Mouse (Mus musculus): ENCODE measurements around the gene Adgrg2. TPM values are rescaled to one million over a fixed set of nuclear protein-coding genes. Genes with fewer than 3 reads are reported as not detected.
A peak's percentile ranks its signal among the peaks of the same experiment; 100 is the strongest.

Gene Adgrg2
- total RNA-seq (2021), result 1 to 10 TPM in 1 of 2 experiments, under 1 TPM in 1; 0.74 to 1.4 TPM
- long read RNA-seq, experiment 1, full-length matches to known transcripts, result 1 of 3 reads
- long read RNA-seq, experiment 1, partial matches to known transcripts, result 1 of 3 reads
- long read RNA-seq, experiment 1, other reads (novel, unspliced or antisense), result 1 of 3 reads
- long read RNA-seq, experiment 2, result 0 reads

GRCm38 (mm10) chrX:160390464-160390956 is at the start of gene Adgrg2:
Gene Adgrg2 (plus strand): TSS chrX:160390690.
- no peak for DNase-seq (ENCODE audit: low spot score in 2 of 2)

- no peak for DNase-seq (ENCODE audit: low spot score in 2 of 2)
Measured at GRCm38 (mm10) chrX:160350995-160351394, 39.5 kb upstream of the Adgrg2 start.

- DNase-seq (ENCODE audit: low spot score in 2 of 2), result no peak
Measured at GRCm38 (mm10) chrX:160351967-160352677, 38.4 kb upstream of the Adgrg2 start.

GRCm38 (mm10) chrX:160384748-160385501 is 5.6 kb upstream of the Adgrg2 start:
- no peak for DNase-seq (ENCODE audit: low spot score in 2 of 2)

GRCm38 (mm10) chrX:160385502-160385772 is 5.1 kb upstream of the Adgrg2 start:
- no peak for DNase-seq (ENCODE audit: low spot score in 2 of 2)

- DNase-seq (ENCODE audit: low spot score in 2 of 2), result no peak
Measured at GRCm38 (mm10) chrX:160412930-160413453, 22.5 kb downstream of the Adgrg2 start.

- DNase-seq (ENCODE audit: low spot score in 2 of 2), result no peak
Measured at GRCm38 (mm10) chrX:160413881-160414395, 23.4 kb downstream of the Adgrg2 start.

- no peak for DNase-seq (ENCODE audit: low spot score in 2 of 2)
Measured at GRCm38 (mm10) chrX:160418397-160418796, 27.9 kb downstream of the Adgrg2 start.

- no peak for DNase-seq (ENCODE audit: low spot score in 2 of 2)
Measured at GRCm38 (mm10) chrX:160423737-160424136, 33.2 kb downstream of the Adgrg2 start.

- DNase-seq (ENCODE audit: low spot score in 2 of 2), result no peak
Measured at GRCm38 (mm10) chrX:160426486-160426885, 36.0 kb downstream of the Adgrg2 start.

GRCm38 (mm10) chrX:160426930-160427329 is 36.4 kb downstream of the Adgrg2 start:
- DNase-seq (ENCODE audit: low spot score in 2 of 2), result no peak

- DNase-seq (ENCODE audit: low spot score in 2 of 2), result no peak
Measured at GRCm38 (mm10) chrX:160432192-160432591, 41.7 kb downstream of the Adgrg2 start.

GRCm38 (mm10) chrX:160441272-160441671 is 50.8 kb downstream of the Adgrg2 start:
- DNase-seq (ENCODE audit: low spot score in 2 of 2), result no peak

GRCm38 (mm10) chrX:160448351-160448750 is 57.9 kb downstream of the Adgrg2 start:
- DNase-seq (ENCODE audit: low spot score in 2 of 2), result no peak

GRCm38 (mm10) chrX:160449363-160449762 is 58.9 kb downstream of the Adgrg2 start:
- peak in 1 of 2 experiments; percentile 4 for DNase-seq (ENCODE audit: low spot score in 2 of 2)

GRCm38 (mm10) chrX:160455686-160456085 is 65.2 kb downstream of the Adgrg2 start:
- peak in 1 of 2 experiments; percentile 1 for DNase-seq (ENCODE audit: low spot score in 2 of 2)

GRCm38 (mm10) chrX:160471257-160471786 is 80.8 kb downstream of the Adgrg2 start:
- DNase-seq (ENCODE audit: low spot score in 2 of 2), result no peak

GRCm38 (mm10) chrX:160489784-160490183 is 99.3 kb downstream of the Adgrg2 start:
- DNase-seq (ENCODE audit: low spot score in 2 of 2), result no peak

GRCm38 (mm10) chrX:160494333-160494732 is 103.8 kb downstream of the Adgrg2 start:
- DNase-seq (ENCODE audit: low spot score in 2 of 2), result peak in 1 of 2 experiments; percentile 18

GRCm38 (mm10) chrX:160494921-160495320 is 104.4 kb downstream of the Adgrg2 start:
- DNase-seq (ENCODE audit: low spot score in 2 of 2), result no peak

GRCm38 (mm10) chrX:160496473-160496872 is 106.0 kb downstream of the Adgrg2 start:
- DNase-seq (ENCODE audit: low spot score in 2 of 2), result no peak
